Mouse (Mus musculus) small intestine, adult 2 months (tissue): Measurements from ENCODE around the gene Ppp2r5b. TPM values are rescaled to one million over a fixed set of nuclear protein-coding genes. Genes with fewer than 3 reads are reported as not detected.
A peak's percentile ranks its signal among the peaks of the same experiment; 100 is the strongest.

Experiments
- H3K27ac ChIP-seq: fragments of 200-500 bp; 2 replicates; pipeline ENCODE4 v1.5.1; 2012; ENCODE audit warnings: low read depth, low read length, control low read depth, inconsistent platforms; ENCODE audit not compliant: insufficient read depth
- H3K27me3 ChIP-seq: fragments of 200-500 bp; 2 replicates; pipeline ENCODE4 v1.6.1; 2012; ENCODE audit warnings: mild to moderate bottlenecking, moderate library complexity, low read length, inconsistent platforms; ENCODE audit not compliant: control insufficient read depth, insufficient read depth
- H3K36me3 ChIP-seq: fragments of 200-500 bp; 2 replicates; pipeline ENCODE4 v1.6.1; 2012; ENCODE audit warnings: mild to moderate bottlenecking, low read length, control low read depth, inconsistent platforms; ENCODE audit not compliant: control insufficient read depth, insufficient read depth
- H3K4me1 ChIP-seq: fragments of 200-500 bp; 2 replicates; pipeline ENCODE4 v1.6.1; 2012; ENCODE audit warnings: low read length, inconsistent platforms, mixed read lengths; ENCODE audit not compliant: control insufficient read depth, insufficient read depth, insufficient read length
- H3K4me3 ChIP-seq: fragments of 200-500 bp; 2 replicates; pipeline ENCODE4 v1.5.1; 2012; ENCODE audit warnings: low read depth, mild to moderate bottlenecking, control low read depth, inconsistent platforms, low read length, moderate library complexity
- CTCF ChIP-seq: fragments of 200-500 bp; IDR thresholded peaks from 2 replicates; pipeline ENCODE4 v1.5.1; 2012; ENCODE audit warnings: low read depth, mild to moderate bottlenecking, control low read depth, inconsistent platforms, low read length, moderate library complexity, mixed read lengths; ENCODE audit not compliant: insufficient replicate concordance, insufficient read length; ENCODE audit errors: extremely low read depth
- POLR2A ChIP-seq: fragments of 200-500 bp; IDR thresholded peaks from 2 replicates; pipeline ENCODE4 v1.6.1; 2012; ENCODE audit warnings: low read depth, mild to moderate bottlenecking, control low read depth, inconsistent platforms, low read length, moderate library complexity
- WGBS: fragments of 180-500 bp; shearing (Covaris S2); methylation state at CpG from one replicate; pipeline ENCODE4 v1.1.7; 2018; 5-methylcytosine and 5-hydroxymethylcytosine counted together
- polyA plus RNA-seq: library from polyadenylated mRNA; depleted of rRNA; stranded (reverse); fragments of >200 nt; gene quantifications from 2 replicates; pipeline ENCODE4 v1.2.3, GENCODE M21; 2012; rRNA removed

The Ppp2r5b gene
- polyA plus RNA-seq = 64.2 and 112 TPM in 2 replicates

DNA sequence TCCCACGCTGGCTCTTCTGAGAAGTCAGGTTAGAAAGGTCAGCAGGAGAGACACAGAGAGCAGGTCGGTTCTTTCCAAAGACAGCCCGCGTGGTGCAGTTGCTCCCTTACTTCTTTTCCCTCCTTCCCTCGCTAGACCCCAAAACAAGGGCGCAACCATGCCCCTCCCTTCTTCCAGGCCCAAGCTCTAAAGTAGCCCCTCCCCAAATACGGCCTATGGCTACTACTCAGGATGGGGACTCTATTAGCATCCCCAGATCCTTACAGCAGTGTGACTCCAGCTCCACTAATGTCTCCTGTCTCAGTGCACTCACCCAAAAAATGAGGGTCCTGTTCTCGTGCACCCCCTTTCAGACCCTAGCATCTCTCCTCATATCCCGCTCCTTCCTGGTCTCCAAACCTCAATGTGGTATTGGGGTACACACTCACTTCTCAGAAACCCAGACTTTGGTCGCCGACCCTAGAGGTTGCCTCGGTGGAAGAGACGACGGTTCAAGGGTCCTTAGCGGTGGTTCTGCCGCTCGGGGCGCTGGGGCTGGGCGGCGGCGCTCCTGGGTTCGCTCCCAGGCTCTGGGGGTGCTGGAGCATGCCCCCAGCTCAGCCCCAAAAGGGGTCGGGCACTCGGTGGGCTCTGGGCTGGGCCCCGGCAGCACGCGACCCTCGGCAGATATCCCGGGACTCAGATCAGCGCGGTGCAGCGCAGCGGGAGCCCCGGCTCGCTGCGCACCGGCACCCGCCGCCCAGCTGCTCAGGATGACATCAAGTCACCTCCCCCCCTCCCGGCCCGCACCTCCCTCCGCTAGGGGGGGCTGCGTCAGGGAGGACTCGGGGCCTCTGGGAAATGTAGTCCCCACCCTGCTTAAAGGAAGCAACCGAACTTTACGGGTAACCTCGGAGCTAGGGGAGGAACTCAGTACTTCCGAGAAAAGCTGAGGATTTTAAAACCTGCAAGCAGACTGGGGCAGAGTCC is at the start of gene Ppp2r5b:
Ppp2r5b (minus strand) TSS at position 789 of the 969 bp plus-strand sequence.
- no peaks in the 10 kb centered on the region for H3K27me3 ChIP-seq
- TF ChIP-seq POLR2A (peak; percentile 46), CTCF (peak; percentile 27; the same call in 1 of the 2 replicates)
- H3K4me3 ChIP-seq = peak within 1 kb of the TSS; percentile 85
- H3K27ac ChIP-seq = peak within 1 kb of the TSS; percentile 100
- peaks cover 18% of the 10 kb centered on the region for H3K36me3 ChIP-seq
- WGBS = 8% methylated on average over 48 of the region's 48 CpGs
- peaks cover 19% of the 10 kb centered on the region for H3K4me1 ChIP-seq

DNA sequence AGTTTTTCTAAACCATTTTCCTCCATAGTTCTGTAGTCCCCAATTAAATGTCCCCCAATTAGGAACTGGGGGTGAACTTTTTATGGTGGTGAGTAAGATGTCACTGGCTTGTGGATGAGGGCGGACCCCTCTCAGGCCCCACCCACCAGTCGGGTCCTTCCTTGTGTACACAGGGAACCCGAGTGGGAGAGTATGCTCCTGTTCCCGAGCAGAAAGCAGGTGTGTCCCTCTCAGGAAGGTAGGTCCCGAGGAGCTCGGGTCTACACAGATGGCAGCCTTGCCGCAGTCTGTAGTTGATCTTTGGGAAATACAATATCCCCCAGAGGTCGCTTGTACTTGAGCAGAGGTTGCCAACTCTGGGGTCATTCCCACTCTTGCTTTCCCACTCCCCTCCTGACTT is 49.6 kb upstream of the Ppp2r5b start:
- Histone ChIP-seq H3K4me1 (peaks cover 34% of the 10 kb centered on the region), H3K4me3 (0 out of 2 replicates have a peak overlapping the region, but pooled peaks have one; percentile 1), H3K36me3 (peaks cover 63% of the 10 kb centered on the region), H3K27me3 (no peaks in the 10 kb centered on the region), H3K27ac (peak overlapping the region; percentile 93)
- peak; percentile 25; the same call in 1 of the 2 replicates for TF ChIP-seq POLR2A
- TF ChIP-seq CTCF = no peak
- 29% methylated on average over 8 of the region's 8 CpGs for WGBS

DNA sequence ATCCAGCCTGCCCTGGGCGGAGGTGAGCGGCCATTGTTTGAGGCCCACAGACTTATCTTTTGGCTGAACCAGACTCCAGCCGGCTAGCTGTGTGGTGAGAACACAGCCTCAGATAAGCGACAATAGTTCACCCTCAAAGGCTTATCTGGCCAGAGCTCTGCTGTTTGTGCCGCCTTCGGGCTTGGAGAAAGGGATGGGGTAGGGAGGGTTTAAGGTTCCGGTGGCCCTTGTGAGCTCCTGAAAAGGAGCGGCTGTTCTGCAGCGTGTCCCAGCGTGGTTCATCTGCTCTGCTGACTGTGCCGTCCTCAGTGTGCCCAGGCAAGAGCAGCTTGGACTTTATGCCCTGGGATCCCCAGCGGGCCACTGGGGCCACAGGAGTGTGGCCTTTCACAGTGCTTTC is 48.8 kb upstream of the Ppp2r5b start:
- WGBS = 34% methylated on average over 12 of the region's 12 CpGs
- Histone ChIP-seq H3K27me3 (no peaks in the 10 kb centered on the region), H3K27ac (peak overlapping the region; percentile 93), H3K4me1 (peaks cover 31% of the 10 kb centered on the region), H3K4me3 (no peak overlapping the region), H3K36me3 (peaks cover 62% of the 10 kb centered on the region)
- no peak for TF ChIP-seq POLR2A
- no peak for TF ChIP-seq CTCF

DNA sequence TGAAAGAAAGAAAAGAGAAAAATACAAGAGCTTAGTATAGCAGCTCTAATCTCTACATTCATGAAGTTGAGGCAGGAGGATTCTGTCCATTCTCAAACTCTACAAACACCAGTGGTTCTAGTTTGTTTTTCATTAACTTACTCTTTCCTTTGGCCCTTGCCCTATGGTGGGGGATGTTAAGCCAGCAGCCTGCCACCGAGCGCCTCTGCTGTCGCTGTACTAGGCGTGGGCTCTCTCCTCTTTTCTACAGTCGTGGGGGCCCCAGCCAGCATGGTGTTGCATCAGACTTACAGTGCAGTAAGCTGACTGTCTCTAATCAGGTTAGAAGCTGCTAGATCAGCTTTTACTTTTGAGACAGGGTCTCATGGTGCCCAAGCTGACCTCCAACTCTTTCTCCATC is 47.3 kb upstream of the Ppp2r5b start:
- H3K27ac ChIP-seq = no peak overlapping the region
- peaks cover 57% of the 10 kb centered on the region for H3K36me3 ChIP-seq
- H3K4me1 ChIP-seq = peaks cover 38% of the 10 kb centered on the region
- no peaks in the 10 kb centered on the region for H3K27me3 ChIP-seq
- no peak for TF ChIP-seq CTCF
- no peak for TF ChIP-seq POLR2A
- WGBS = 74% methylated on average over 5 of the region's 5 CpGs
- no peak overlapping the region for H3K4me3 ChIP-seq

DNA sequence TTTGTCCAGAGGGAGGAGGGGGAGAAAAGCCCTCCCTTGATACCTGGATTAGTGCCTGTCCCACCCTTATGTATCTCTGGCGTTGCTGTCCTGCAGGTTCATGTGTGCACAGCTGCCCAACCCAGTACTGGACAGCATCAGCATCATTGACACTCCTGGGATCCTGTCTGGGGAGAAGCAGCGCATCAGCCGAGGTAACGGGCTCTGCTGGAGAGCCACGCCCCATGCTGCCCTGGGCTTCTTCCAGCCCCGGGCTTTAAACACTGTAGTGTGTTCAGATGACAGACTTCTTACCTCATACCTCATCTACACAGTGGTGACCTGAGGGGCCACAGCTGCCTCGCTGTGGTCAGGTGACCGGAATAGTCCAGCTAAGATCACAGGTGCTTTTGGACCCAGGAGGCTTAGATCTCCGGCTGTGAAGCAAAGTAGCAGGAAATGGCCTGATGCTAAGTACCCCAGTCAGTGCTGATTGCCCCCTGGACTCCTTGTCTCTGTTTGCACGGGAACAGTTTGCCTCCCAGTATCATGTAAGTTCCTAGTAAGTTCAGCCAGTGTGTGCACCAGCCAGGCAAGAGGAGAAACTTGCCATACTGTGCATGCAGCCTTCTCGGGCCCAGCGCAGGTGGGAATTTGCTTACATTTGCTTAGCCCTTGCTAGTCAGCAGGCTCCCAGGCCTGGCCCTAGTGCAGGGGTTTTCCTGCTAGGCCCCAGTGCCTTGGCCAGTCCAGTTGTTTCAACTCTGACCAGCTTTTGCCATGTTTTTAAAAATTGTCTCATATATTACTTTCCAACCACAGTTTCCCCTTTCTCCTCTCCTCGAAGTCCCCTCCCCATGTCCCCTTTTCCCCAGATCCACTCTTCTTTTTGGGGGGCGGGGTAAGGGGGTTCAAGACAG is 45.7 kb upstream of the Ppp2r5b start:
- Histone ChIP-seq H3K4me3 (no peak overlapping the region), H3K27me3 (no peaks in the 10 kb centered on the region), H3K27ac (peak overlapping the region; percentile 3; the same call in 1 of the 2 replicates), H3K36me3 (peaks cover 47% of the 10 kb centered on the region), H3K4me1 (peaks cover 33% of the 10 kb centered on the region)
- WGBS = 72% methylated on average over 14 of the region's 14 CpGs
- TF ChIP-seq POLR2A (no peak), CTCF (no peak)

DNA sequence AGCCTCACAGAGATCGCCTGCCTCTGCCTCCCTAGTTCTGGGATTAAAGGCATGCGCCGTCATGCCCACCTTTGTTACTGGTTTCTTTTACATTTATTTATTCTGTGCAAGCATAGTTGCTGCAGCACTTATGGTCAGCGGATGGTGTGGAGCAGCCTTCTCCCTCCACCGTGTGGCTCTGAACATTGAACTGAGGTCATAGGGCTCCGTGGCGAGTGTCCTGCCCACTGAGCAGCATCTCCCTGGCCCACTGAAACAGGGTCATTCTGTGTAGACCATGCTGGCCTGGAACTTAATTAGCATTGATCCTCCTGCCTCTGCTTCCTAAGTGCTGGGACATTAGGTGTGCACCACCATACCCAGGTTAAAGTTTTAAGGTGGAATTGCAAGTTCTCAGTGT is 44.9 kb upstream of the Ppp2r5b start:
- H3K4me3 ChIP-seq = no peak overlapping the region
- H3K36me3 ChIP-seq = peaks cover 46% of the 10 kb centered on the region
- H3K4me1 ChIP-seq = peaks cover 30% of the 10 kb centered on the region
- H3K27me3 ChIP-seq = no peaks in the 10 kb centered on the region
- H3K27ac ChIP-seq = peak overlapping the region; percentile 3; the same call in 1 of the 2 replicates
- 83% methylated on average over 7 of the region's 7 CpGs for WGBS
- TF ChIP-seq CTCF (no peak), POLR2A (no peak)

DNA sequence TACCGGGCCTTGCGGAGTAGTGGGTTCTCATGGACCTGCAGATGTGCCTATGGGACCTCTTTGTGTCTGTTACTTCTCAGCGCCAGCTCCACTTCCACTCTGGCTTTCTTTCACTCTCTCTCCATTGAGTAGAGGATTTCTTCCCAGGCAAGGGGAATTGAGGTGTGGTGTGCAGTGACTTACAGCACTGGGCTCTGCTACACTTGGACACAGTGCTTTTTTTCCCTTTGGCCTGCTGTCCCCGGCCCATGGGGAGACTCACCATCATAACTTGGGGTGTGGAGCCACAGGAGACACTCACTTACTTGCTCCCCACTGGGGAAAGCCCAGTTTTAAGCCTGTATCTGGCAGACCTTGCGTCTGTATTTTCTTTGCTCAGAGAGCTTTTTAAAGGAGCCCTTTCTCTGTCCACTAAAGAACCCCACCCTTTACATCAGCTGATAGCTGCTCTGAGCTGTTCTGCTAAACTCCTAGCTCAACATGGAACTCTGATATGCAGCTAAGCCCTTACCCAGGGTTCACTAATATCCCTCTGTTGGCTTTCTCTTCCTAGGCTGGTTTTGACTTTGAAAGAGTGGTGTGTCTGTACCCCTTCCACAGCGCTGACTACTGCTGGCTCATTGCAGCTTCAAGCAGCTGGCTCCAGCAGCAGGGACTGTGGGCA is 43.9 kb upstream of the Ppp2r5b start:
- WGBS = 88% methylated on average over 6 of the region's 6 CpGs
- Histone ChIP-seq H3K4me1 (peaks cover 26% of the 10 kb centered on the region), H3K27ac (peak overlapping the region; percentile 32), H3K4me3 (peak overlapping the region; percentile 91), H3K27me3 (no peaks in the 10 kb centered on the region), H3K36me3 (peaks cover 44% of the 10 kb centered on the region)
- TF ChIP-seq CTCF (no peak), POLR2A (no peak)
